Mouse (Mus musculus): ENCODE data around the gene Fanci.

DNA sequence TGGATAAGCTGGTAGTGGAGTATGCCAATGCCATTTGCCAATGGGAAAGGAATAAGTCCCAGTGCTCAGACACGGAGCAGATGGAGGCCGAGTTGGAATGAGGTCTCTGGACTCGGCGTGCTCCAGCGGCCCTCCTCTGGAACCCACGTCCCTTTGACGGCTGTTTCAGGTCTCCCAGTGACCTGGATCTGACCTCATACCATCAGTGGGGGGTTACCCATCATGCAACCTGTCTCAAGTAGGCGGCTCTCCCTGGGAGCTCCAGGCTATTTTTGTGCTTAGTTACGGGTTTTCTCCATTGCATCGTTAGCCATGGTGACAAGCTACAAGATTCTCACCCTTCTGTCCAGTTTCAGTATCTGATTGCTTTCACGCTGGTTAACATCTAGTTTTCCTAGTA is 31.7 kb upstream of the Fanci start:
- TF ChIP-seq CTCF (conservative IDR thresholded peaks at IDR 0.05; ENCODE audit: insufficient read depth, insufficient read length, low read depth, low read length) (no peak), POLR2A (IDR thresholded peaks at IDR 0.05; ENCODE audit: low read depth, low read length) (no peak)

Measured in kidney, adult 2 months (tissue).